Mouse (Mus musculus) lung, postnatal 0 days (tissue): ENCODE measurements around the gene Mast3.

Source experiments
- CTCF ChIP-seq: IDR thresholded peaks from 2 replicates; pipeline ENCODE4 v1.5.1; 2016; ENCODE audit warnings: antibody characterized with exemption, mild to moderate bottlenecking
- EP300 ChIP-seq: IDR thresholded peaks from 2 replicates; pipeline ENCODE4 v1.6.1; 2016; ENCODE audit warnings: antibody characterized with exemption, mild to moderate bottlenecking, control low read depth

- TF ChIP-seq CTCF (no peak), EP300 (no peak)
Observed at GRCm38 (mm10) chr8:70774740-70775139, 30.1 kb downstream of the Mast3 start.
